Mouse (Mus musculus) urinary bladder, adult 18-20 months (tissue): Measurements from ENCODE around the gene Mrpl12.
"Not testable (repeated sequence)": the region's sequence is repeated elsewhere in the genome, so short reads cannot be mapped to it uniquely, and the experiment has no call there.

Source experiments
- DNase-seq, 2 experiments: peaks; one replicate each; pipeline ENCODE4 v3.0.0; 2022; ENCODE audit warnings: low spot score in 2 of 2, mixed read lengths in 2 of 2

The Mrpl12 gene

GRCm38 (mm10) chr11:120508290-120508870, 24.0 kb downstream of the Mrpl12 start:
- DNase-seq: no peak

- DNase-seq: no peak
Measured at GRCm38 (mm10) chr11:120509940-120510339, 25.5 kb downstream of the Mrpl12 start.

GRCm38 (mm10) chr11:120510375-120511030, 26.1 kb downstream of the Mrpl12 start:
- no peak for DNase-seq

GRCm38 (mm10) chr11:120512790-120513453, 28.5 kb downstream of the Mrpl12 start:
- no peak for DNase-seq

GRCm38 (mm10) chr11:120514262-120514661, 29.8 kb downstream of the Mrpl12 start:
- DNase-seq: not testable (repeated sequence)

GRCm38 (mm10) chr11:120515611-120516010, 31.2 kb downstream of the Mrpl12 start:
- peak; percentile 82 to 92 for DNase-seq

GRCm38 (mm10) chr11:120517147-120517546, 32.7 kb downstream of the Mrpl12 start:
- DNase-seq: no peak

GRCm38 (mm10) chr11:120518027-120518426, 33.6 kb downstream of the Mrpl12 start:
- peak in 1 of 2 experiments; percentile 53 for DNase-seq

GRCm38 (mm10) chr11:120518558-120518957, 34.1 kb downstream of the Mrpl12 start:
- no peak for DNase-seq

GRCm38 (mm10) chr11:120519738-120520137, 35.3 kb downstream of the Mrpl12 start:
- DNase-seq: no peak

- no peak for DNase-seq
Measured at GRCm38 (mm10) chr11:120520498-120520897, 36.1 kb downstream of the Mrpl12 start.

GRCm38 (mm10) chr11:120520967-120521540, 36.6 kb downstream of the Mrpl12 start:
- no peak for DNase-seq

GRCm38 (mm10) chr11:120522581-120522980, 38.2 kb downstream of the Mrpl12 start:
- DNase-seq: no peak

GRCm38 (mm10) chr11:120525959-120526358, 41.5 kb downstream of the Mrpl12 start:
- no peak for DNase-seq

- no peak for DNase-seq
Measured at GRCm38 (mm10) chr11:120527690-120528354, 43.4 kb downstream of the Mrpl12 start.

GRCm38 (mm10) chr11:120528903-120529302, 44.5 kb downstream of the Mrpl12 start:
- no peak for DNase-seq

- no peak for DNase-seq
Measured at GRCm38 (mm10) chr11:120530085-120530964, 45.9 kb downstream of the Mrpl12 start, which contains the start of gene Gcgr. TSS of gene Gcgr (plus strand) at chr11:120530699.

- no peak for DNase-seq
Measured at GRCm38 (mm10) chr11:120531646-120532045, 47.2 kb downstream of the Mrpl12 start.

- DNase-seq: no peak
Measured at GRCm38 (mm10) chr11:120534093-120534492, 49.7 kb downstream of the Mrpl12 start.

- DNase-seq: no peak
Measured at GRCm38 (mm10) chr11:120535145-120535544, 50.7 kb downstream of the Mrpl12 start.

GRCm38 (mm10) chr11:120535804-120536203, 51.4 kb downstream of the Mrpl12 start:
- no peak for DNase-seq
